Mouse (Mus musculus) liver, adult 2 months (tissue): ENCODE results near the gene Fam102a.

Experiments
- CTCF ChIP-seq: fragments of 200-500 bp; IDR thresholded peaks from 2 replicates; pipeline ENCODE4 v1.5.1; 2011; ENCODE audit warnings: low read depth, low read length, control low read depth
- POLR2A ChIP-seq: fragments of 200-500 bp; IDR thresholded peaks from 2 replicates; pipeline ENCODE4 v1.6.1; 2011; ENCODE audit warnings: low read length, control low read depth; ENCODE audit not compliant: insufficient read depth; ENCODE audit errors: extremely low read depth

- no peak for TF ChIP-seq CTCF
- TF ChIP-seq POLR2A: no peak
These were observed 43.3 kb downstream of the Fam102a start for GRCm38 (mm10) chr2:32578146-32579046.
